Mouse (Mus musculus): Measurements from ENCODE around the gene Gm13199. TPM values are rescaled to one million over a fixed set of nuclear protein-coding genes. Genes with fewer than 3 reads are reported as not detected.

The Gm13199 gene
- polyA plus RNA-seq, 1 experiment from 2014 or later, result 0.32 TPM

- Histone ChIP-seq H3K27me3 (ENCODE audit: control insufficient read depth, insufficient read depth, low read length) (no peaks in the 10 kb centered on the region), H3K9me3 (ENCODE audit: control insufficient read depth, low read length) (no peaks in the 10 kb centered on the region), H3K9ac (ENCODE audit: low read length) (peak overlapping the region; percentile 95; the same call in 1 of the 2 replicates), H3K4me3 (ENCODE audit: low read depth, low read length) (peak overlapping the region; percentile 87), H3K4me1 (replicated peaks; ENCODE audit: control insufficient read depth, insufficient read depth) (no peaks in the 10 kb centered on the region), H3K27ac (replicated peaks) (no peak overlapping the region; the same call in 1 of the 2 replicates), H3K36me3 (ENCODE audit: control insufficient read depth, insufficient read depth, low read length) (no peaks in the 10 kb centered on the region), H3K4me2 (replicated peaks; ENCODE audit: low read depth) (peak overlapping the region; percentile 84)
- DNase-seq (ENCODE audit: low spot score) (no peak), ATAC-seq (ENCODE audit: low FRiP score, low TSS enrichment) (no peak)
- TF ChIP-seq EP300 (optimal IDR thresholded peaks at IDR 0.05) (no peak), CTCF (IDR thresholded peaks at IDR 0.05; ENCODE audit: low read depth) (no peak)
- WGBS, result 14% methylated on average over 11 of the region's 11 CpGs
Observed at GRCm38 (mm10) chr2:5894296-5894695, 31.6 kb upstream of the Gm13199 start.

- Histone ChIP-seq H3K4me1 (replicated peaks; ENCODE audit: control insufficient read depth, insufficient read depth) (no peaks in the 10 kb centered on the region), H3K9me3 (ENCODE audit: control insufficient read depth, low read length) (no peaks in the 10 kb centered on the region), H3K27ac (replicated peaks) (0 out of 2 replicates have a peak overlapping the region, but pooled peaks have one; percentile 31), H3K9ac (ENCODE audit: low read length) (no peak overlapping the region), H3K27me3 (ENCODE audit: control insufficient read depth, insufficient read depth, low read length) (no peaks in the 10 kb centered on the region), H3K4me2 (replicated peaks; ENCODE audit: low read depth) (no peak overlapping the region), H3K4me3 (ENCODE audit: low read depth, low read length) (no peak overlapping the region), H3K36me3 (ENCODE audit: control insufficient read depth, insufficient read depth, low read length) (peaks cover 9% of the 10 kb centered on the region)
- no peak for ATAC-seq (ENCODE audit: low FRiP score, low TSS enrichment)
- WGBS, result 46% methylated on average over 2 of the region's 2 CpGs
- TF ChIP-seq EP300 (optimal IDR thresholded peaks at IDR 0.05) (no peak), CTCF (IDR thresholded peaks at IDR 0.05; ENCODE audit: low read depth) (no peak)
- DNase-seq (ENCODE audit: low spot score), result no peak
Observed at GRCm38 (mm10) chr2:5889412-5889811, 26.7 kb upstream of the Gm13199 start.

GRCm38 (mm10) chr2:5888865-5889264 is 26.1 kb upstream of the Gm13199 start:
- H3K4me2 ChIP-seq (replicated peaks; ENCODE audit: low read depth), result no peak overlapping the region
- no peaks in the 10 kb centered on the region for H3K9me3 ChIP-seq (ENCODE audit: control insufficient read depth, low read length)
- no peaks in the 10 kb centered on the region for H3K4me1 ChIP-seq (replicated peaks; ENCODE audit: control insufficient read depth, insufficient read depth)
- no peak overlapping the region for H3K4me3 ChIP-seq (ENCODE audit: low read depth, low read length)
- H3K27me3 ChIP-seq (ENCODE audit: control insufficient read depth, insufficient read depth, low read length), result no peaks in the 10 kb centered on the region
- WGBS, result 78% methylated on average over 5 of the region's 5 CpGs
- H3K27ac ChIP-seq (replicated peaks), result 0 out of 2 replicates have a peak overlapping the region, but pooled peaks have one; percentile 50
- TF ChIP-seq CTCF (IDR thresholded peaks at IDR 0.05; ENCODE audit: low read depth) (no peak), EP300 (optimal IDR thresholded peaks at IDR 0.05) (no peak)
- H3K9ac ChIP-seq (ENCODE audit: low read length), result no peak overlapping the region
- peaks cover 10% of the 10 kb centered on the region for H3K36me3 ChIP-seq (ENCODE audit: control insufficient read depth, insufficient read depth, low read length)
- no peak for DNase-seq (ENCODE audit: low spot score)
- ATAC-seq (ENCODE audit: low FRiP score, low TSS enrichment), result peak; percentile 92

GRCm38 (mm10) chr2:5877446-5877845 is 14.7 kb upstream of the Gm13199 start:
- Histone ChIP-seq H3K9me3 (ENCODE audit: control insufficient read depth, low read length) (no peaks in the 10 kb centered on the region), H3K4me3 (ENCODE audit: low read depth, low read length) (no peak overlapping the region), H3K4me1 (replicated peaks; ENCODE audit: control insufficient read depth, insufficient read depth) (no peaks in the 10 kb centered on the region), H3K27ac (replicated peaks) (no peak overlapping the region), H3K4me2 (replicated peaks; ENCODE audit: low read depth) (no peak overlapping the region), H3K27me3 (ENCODE audit: control insufficient read depth, insufficient read depth, low read length) (no peaks in the 10 kb centered on the region), H3K36me3 (ENCODE audit: control insufficient read depth, insufficient read depth, low read length) (peaks cover 10% of the 10 kb centered on the region), H3K9ac (ENCODE audit: low read length) (no peak overlapping the region)
- no peak for ATAC-seq (ENCODE audit: low FRiP score, low TSS enrichment)
- WGBS, result 68% methylated on average over 3 of the region's 3 CpGs
- TF ChIP-seq EP300 (optimal IDR thresholded peaks at IDR 0.05) (no peak), CTCF (IDR thresholded peaks at IDR 0.05; ENCODE audit: low read depth) (no peak)
- no peak for DNase-seq (ENCODE audit: low spot score)

- no peak for DNase-seq (ENCODE audit: low spot score)
- ATAC-seq (ENCODE audit: low FRiP score, low TSS enrichment), result no peak
- Histone ChIP-seq H3K9ac (ENCODE audit: low read length) (no peak overlapping the region), H3K4me1 (replicated peaks; ENCODE audit: control insufficient read depth, insufficient read depth) (no peaks in the 10 kb centered on the region), H3K27ac (replicated peaks) (no peak overlapping the region), H3K9me3 (ENCODE audit: control insufficient read depth, low read length) (no peaks in the 10 kb centered on the region), H3K36me3 (ENCODE audit: control insufficient read depth, insufficient read depth, low read length) (peaks cover 2% of the 10 kb centered on the region), H3K4me2 (replicated peaks; ENCODE audit: low read depth) (no peak overlapping the region), H3K4me3 (ENCODE audit: low read depth, low read length) (no peak overlapping the region), H3K27me3 (ENCODE audit: control insufficient read depth, insufficient read depth, low read length) (no peaks in the 10 kb centered on the region)
- 91% methylated on average over 5 of the region's 5 CpGs for WGBS
- no peak for TF ChIP-seq CTCF (IDR thresholded peaks at IDR 0.05; ENCODE audit: low read depth)
Observed at GRCm38 (mm10) chr2:5869746-5870145, 7.0 kb upstream of the Gm13199 start.

GRCm38 (mm10) chr2:5867681-5868080 is 4.9 kb upstream of the Gm13199 start:
- no peaks in the 10 kb centered on the region for H3K9me3 ChIP-seq (ENCODE audit: control insufficient read depth, low read length)
- no peak overlapping the region for H3K9ac ChIP-seq (ENCODE audit: low read length)
- ATAC-seq (ENCODE audit: low FRiP score, low TSS enrichment) (no peak), DNase-seq (ENCODE audit: low spot score) (no peak)
- no peak for TF ChIP-seq CTCF (IDR thresholded peaks at IDR 0.05; ENCODE audit: low read depth)
- no peak for TF ChIP-seq EP300 (optimal IDR thresholded peaks at IDR 0.05)
- H3K27me3 ChIP-seq (ENCODE audit: control insufficient read depth, insufficient read depth, low read length), result no peaks in the 10 kb centered on the region
- H3K27ac ChIP-seq (replicated peaks), result no peak overlapping the region
- 88% methylated on average over 2 of the region's 2 CpGs for WGBS
- H3K36me3 ChIP-seq (ENCODE audit: control insufficient read depth, insufficient read depth, low read length), result peaks cover 3% of the 10 kb centered on the region
- H3K4me2 ChIP-seq (replicated peaks; ENCODE audit: low read depth), result no peak overlapping the region
- H3K4me3 ChIP-seq (ENCODE audit: low read depth, low read length), result no peak overlapping the region
- H3K4me1 ChIP-seq (replicated peaks; ENCODE audit: control insufficient read depth, insufficient read depth), result no peaks in the 10 kb centered on the region

Measured in stomach, postnatal 0 days (tissue).